Mouse (Mus musculus): ENCODE measurements around the gene Stx18. TPM values are rescaled to one million over a fixed set of nuclear protein-coding genes. Genes with fewer than 3 reads are reported as not detected.

Gene Stx18
- polyA plus RNA-seq, 1 experiment = 15.3 TPM

DNA sequence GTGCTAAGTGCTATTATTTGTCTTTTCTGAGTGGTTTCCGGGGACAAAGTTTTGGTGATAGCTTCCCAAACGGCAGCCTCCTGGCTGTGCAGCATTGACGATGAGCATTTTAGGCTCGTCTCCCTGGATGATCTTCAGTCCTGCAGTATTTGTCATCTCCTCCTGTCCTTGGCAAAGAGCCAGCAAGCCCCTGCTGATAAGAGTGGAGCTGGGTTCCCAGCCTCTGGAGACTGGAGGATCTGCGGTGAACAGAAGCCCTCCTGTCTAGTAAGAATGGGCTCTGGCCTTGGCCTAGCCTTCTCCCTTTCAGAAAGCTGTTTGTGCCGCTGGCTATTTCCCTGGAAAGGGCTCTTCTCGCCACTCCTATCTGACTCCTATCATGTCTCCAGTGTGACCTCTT lies 83.2 kb downstream of the Stx18 start:
- Histone ChIP-seq H3K9ac (ENCODE audit: low read depth, poor library complexity, severe bottlenecking) (no peak overlapping the region), H3K27ac (ENCODE audit: insufficient read depth, low read length) (no peak overlapping the region), H3K9me3 (replicated peaks; ENCODE audit: control insufficient read depth, insufficient read depth, low read length, poor library complexity, severe bottlenecking) (no peaks in the 10 kb centered on the region), H3K27me3 (ENCODE audit: control insufficient read depth, insufficient read depth, low read length, poor library complexity, severe bottlenecking) (no peaks in the 10 kb centered on the region), H3K36me3 (ENCODE audit: control insufficient read depth, insufficient read depth, low read length, poor library complexity, severe bottlenecking) (no peaks in the 10 kb centered on the region), H3K4me1 (ENCODE audit: control insufficient read depth, insufficient read depth, low read length) (no peaks in the 10 kb centered on the region), H3K4me3 (ENCODE audit: low read depth, low read length) (no peak overlapping the region)
- TF ChIP-seq POLR2A (IDR thresholded peaks at IDR 0.05; ENCODE audit: insufficient read depth, low read length) (no peak), EP300 (IDR thresholded peaks at IDR 0.05; ENCODE audit: insufficient read depth, low read depth, low read length) (no peak), CTCF (IDR thresholded peaks at IDR 0.05; ENCODE audit: low read depth, low read length) (no peak)

GRCm38 (mm10) chr5:38126519-38127306 lies 88.2 kb downstream of the Stx18 start:
- H3K9ac ChIP-seq (ENCODE audit: low read depth, poor library complexity, severe bottlenecking) = no peak overlapping the region
- H3K36me3 ChIP-seq (ENCODE audit: control insufficient read depth, insufficient read depth, low read length, poor library complexity, severe bottlenecking) = no peaks in the 10 kb centered on the region
- H3K4me3 ChIP-seq (ENCODE audit: low read depth, low read length) = no peak overlapping the region
- TF ChIP-seq CTCF (IDR thresholded peaks at IDR 0.05; ENCODE audit: low read depth, low read length) (no peak), POLR2A (IDR thresholded peaks at IDR 0.05; ENCODE audit: insufficient read depth, low read length) (no peak), EP300 (IDR thresholded peaks at IDR 0.05; ENCODE audit: insufficient read depth, low read depth, low read length) (no peak)
- no peak overlapping the region for H3K27ac ChIP-seq (ENCODE audit: insufficient read depth, low read length)
- no peaks in the 10 kb centered on the region for H3K4me1 ChIP-seq (ENCODE audit: control insufficient read depth, insufficient read depth, low read length)
- no peaks in the 10 kb centered on the region for H3K27me3 ChIP-seq (ENCODE audit: control insufficient read depth, insufficient read depth, low read length, poor library complexity, severe bottlenecking)
- no peaks in the 10 kb centered on the region for H3K9me3 ChIP-seq (replicated peaks; ENCODE audit: control insufficient read depth, insufficient read depth, low read length, poor library complexity, severe bottlenecking)

GRCm38 (mm10) chr5:38129339-38129738 lies 90.8 kb downstream of the Stx18 start:
- no peak overlapping the region for H3K9ac ChIP-seq (ENCODE audit: low read depth, poor library complexity, severe bottlenecking)
- TF ChIP-seq EP300 (IDR thresholded peaks at IDR 0.05; ENCODE audit: insufficient read depth, low read depth, low read length) (no peak), POLR2A (IDR thresholded peaks at IDR 0.05; ENCODE audit: insufficient read depth, low read length) (no peak), CTCF (IDR thresholded peaks at IDR 0.05; ENCODE audit: low read depth, low read length) (no peak)
- no peak overlapping the region for H3K4me3 ChIP-seq (ENCODE audit: low read depth, low read length)
- H3K36me3 ChIP-seq (ENCODE audit: control insufficient read depth, insufficient read depth, low read length, poor library complexity, severe bottlenecking) = no peaks in the 10 kb centered on the region
- no peaks in the 10 kb centered on the region for H3K4me1 ChIP-seq (ENCODE audit: control insufficient read depth, insufficient read depth, low read length)
- no peaks in the 10 kb centered on the region for H3K9me3 ChIP-seq (replicated peaks; ENCODE audit: control insufficient read depth, insufficient read depth, low read length, poor library complexity, severe bottlenecking)
- no peak overlapping the region for H3K27ac ChIP-seq (ENCODE audit: insufficient read depth, low read length)
- no peaks in the 10 kb centered on the region for H3K27me3 ChIP-seq (ENCODE audit: control insufficient read depth, insufficient read depth, low read length, poor library complexity, severe bottlenecking)

DNA sequence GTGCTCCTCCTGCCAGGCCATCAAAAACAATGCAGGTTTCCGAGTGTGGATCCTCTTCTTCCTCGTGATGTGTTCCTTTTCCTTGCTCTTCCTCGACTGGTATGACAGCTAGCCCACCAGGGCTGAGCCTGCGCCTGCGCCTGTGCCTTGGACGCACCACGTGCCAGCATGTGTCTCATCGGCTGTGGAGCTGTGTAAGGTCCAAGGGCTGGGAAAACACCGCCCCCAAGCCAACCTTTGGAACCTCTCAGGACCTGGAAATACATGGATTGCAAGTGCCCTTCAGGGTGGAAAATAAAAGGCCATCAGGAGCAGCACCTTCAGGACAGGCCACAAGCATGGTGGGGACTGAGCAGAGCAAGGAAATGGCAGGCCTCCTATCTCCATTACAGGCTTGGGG lies 97.7 kb downstream of the Stx18 start:
- no peak overlapping the region for H3K27ac ChIP-seq (ENCODE audit: insufficient read depth, low read length)
- no peaks in the 10 kb centered on the region for H3K9me3 ChIP-seq (replicated peaks; ENCODE audit: control insufficient read depth, insufficient read depth, low read length, poor library complexity, severe bottlenecking)
- no peaks in the 10 kb centered on the region for H3K27me3 ChIP-seq (ENCODE audit: control insufficient read depth, insufficient read depth, low read length, poor library complexity, severe bottlenecking)
- no peak overlapping the region for H3K4me3 ChIP-seq (ENCODE audit: low read depth, low read length)
- TF ChIP-seq EP300 (IDR thresholded peaks at IDR 0.05; ENCODE audit: insufficient read depth, low read depth, low read length) = no peak
- no peak for TF ChIP-seq POLR2A (IDR thresholded peaks at IDR 0.05; ENCODE audit: insufficient read depth, low read length)
- no peak for TF ChIP-seq CTCF (IDR thresholded peaks at IDR 0.05; ENCODE audit: low read depth, low read length)
- H3K4me1 ChIP-seq (ENCODE audit: control insufficient read depth, insufficient read depth, low read length) = no peaks in the 10 kb centered on the region
- no peak overlapping the region for H3K9ac ChIP-seq (ENCODE audit: low read depth, poor library complexity, severe bottlenecking)
- H3K36me3 ChIP-seq (ENCODE audit: control insufficient read depth, insufficient read depth, low read length, poor library complexity, severe bottlenecking) = no peaks in the 10 kb centered on the region

DNA sequence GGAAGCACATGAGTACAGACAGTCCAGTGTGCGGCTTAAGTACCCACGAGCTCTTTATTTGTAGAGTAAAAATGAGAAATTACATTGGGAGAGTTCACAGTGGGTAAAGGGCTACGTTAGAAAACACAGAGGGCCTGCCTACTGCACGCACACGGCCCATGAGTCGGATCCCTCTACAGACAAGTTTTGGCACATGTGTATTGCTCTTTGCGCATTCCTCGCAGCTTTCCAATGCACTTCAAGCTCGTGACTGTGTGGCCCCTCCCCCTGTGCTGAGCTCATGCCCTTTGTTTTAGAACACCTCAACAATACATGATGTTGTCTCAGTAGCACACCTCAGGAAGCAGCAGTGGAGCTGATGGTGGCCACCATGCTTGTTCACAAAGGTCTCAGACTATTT lies 98.6 kb downstream of the Stx18 start:
- no peak overlapping the region for H3K27ac ChIP-seq (ENCODE audit: insufficient read depth, low read length)
- no peak overlapping the region for H3K4me3 ChIP-seq (ENCODE audit: low read depth, low read length)
- H3K9me3 ChIP-seq (replicated peaks; ENCODE audit: control insufficient read depth, insufficient read depth, low read length, poor library complexity, severe bottlenecking) = no peaks in the 10 kb centered on the region
- no peaks in the 10 kb centered on the region for H3K36me3 ChIP-seq (ENCODE audit: control insufficient read depth, insufficient read depth, low read length, poor library complexity, severe bottlenecking)
- no peaks in the 10 kb centered on the region for H3K4me1 ChIP-seq (ENCODE audit: control insufficient read depth, insufficient read depth, low read length)
- H3K9ac ChIP-seq (ENCODE audit: low read depth, poor library complexity, severe bottlenecking) = no peak overlapping the region
- TF ChIP-seq EP300 (IDR thresholded peaks at IDR 0.05; ENCODE audit: insufficient read depth, low read depth, low read length) = no peak
- no peak for TF ChIP-seq POLR2A (IDR thresholded peaks at IDR 0.05; ENCODE audit: insufficient read depth, low read length)
- no peak for TF ChIP-seq CTCF (IDR thresholded peaks at IDR 0.05; ENCODE audit: low read depth, low read length)
- H3K27me3 ChIP-seq (ENCODE audit: control insufficient read depth, insufficient read depth, low read length, poor library complexity, severe bottlenecking) = no peaks in the 10 kb centered on the region

DNA sequence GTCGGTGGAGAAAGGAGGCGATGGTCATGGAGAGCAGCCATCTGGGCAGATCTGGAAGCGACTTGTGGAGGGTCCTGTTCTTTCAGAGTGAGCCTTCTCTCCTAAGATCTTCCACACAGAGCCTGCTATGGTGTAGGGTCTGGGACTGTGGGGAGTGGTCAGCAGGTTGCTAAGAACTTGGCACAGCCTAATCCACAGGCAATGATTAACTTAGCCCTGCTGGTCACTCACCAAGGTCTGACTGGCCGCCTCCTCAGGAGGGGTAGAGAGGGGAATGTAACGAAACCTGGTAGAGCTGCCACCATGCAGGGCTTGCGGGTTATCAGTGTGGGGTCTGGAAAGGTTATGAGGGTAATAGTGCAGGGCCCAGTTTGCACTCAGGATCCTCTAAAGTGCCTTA lies 102.4 kb downstream of the Stx18 start:
- no peak for TF ChIP-seq CTCF (IDR thresholded peaks at IDR 0.05; ENCODE audit: low read depth, low read length)
- Histone ChIP-seq H3K4me3 (ENCODE audit: low read depth, low read length) (no peak overlapping the region), H3K27ac (ENCODE audit: insufficient read depth, low read length) (no peak overlapping the region), H3K36me3 (ENCODE audit: control insufficient read depth, insufficient read depth, low read length, poor library complexity, severe bottlenecking) (no peaks in the 10 kb centered on the region), H3K27me3 (ENCODE audit: control insufficient read depth, insufficient read depth, low read length, poor library complexity, severe bottlenecking) (no peaks in the 10 kb centered on the region), H3K4me1 (ENCODE audit: control insufficient read depth, insufficient read depth, low read length) (no peaks in the 10 kb centered on the region), H3K9ac (ENCODE audit: low read depth, poor library complexity, severe bottlenecking) (no peak overlapping the region), H3K9me3 (replicated peaks; ENCODE audit: control insufficient read depth, insufficient read depth, low read length, poor library complexity, severe bottlenecking) (no peaks in the 10 kb centered on the region)

Measured in ES-Bruce4 (cell line).